Mouse (Mus musculus): ENCODE data around the gene Nsdhl.

GRCm38 (mm10) chrX:72982831-72983230 lies 64.5 kb downstream of the Nsdhl start:
- TF ChIP-seq POLR2A (IDR thresholded peaks at IDR 0.05; ENCODE audit: control insufficient read depth in 1 of 2, insufficient read depth in 1 of 2, low read depth in 1 of 2, low read length in 2 of 2, poor library complexity in 1 of 2) (no peak), E2F4 (IDR thresholded peaks at IDR 0.05; ENCODE audit: borderline replicate concordance, low read depth, low read length) (no peak), TCF12 (IDR thresholded peaks at IDR 0.05; ENCODE audit: low read depth, low read length) (no peak), RCOR1 (IDR thresholded peaks at IDR 0.05; ENCODE audit: low read depth, low read length) (no peak), CHD2 (IDR thresholded peaks at IDR 0.05; ENCODE audit: low read length) (no peak), MAZ (IDR thresholded peaks at IDR 0.05; ENCODE audit: low read depth, low read length) (no peak), USF1 (IDR thresholded peaks at IDR 0.05; ENCODE audit: low read depth, low read length) (no peak), RAD21 (IDR thresholded peaks at IDR 0.05; ENCODE audit: low read depth, low read length) (no peak), CTCF (IDR thresholded peaks at IDR 0.05 in 2 of 3, conservative IDR thresholded peaks at IDR 0.05 in 1 of 3; ENCODE audit: control insufficient read depth in 1 of 3, insufficient read depth in 1 of 3, low read depth in 2 of 3, low read length in 3 of 3, poor library complexity in 1 of 3, severe bottlenecking in 1 of 3) (no peak), NELFE (IDR thresholded peaks at IDR 0.05; ENCODE audit: low read depth, low read length) (no peak), GATA1 (IDR thresholded peaks at IDR 0.05; ENCODE audit: low read depth, low read length) (no peak), ELF1 (IDR thresholded peaks at IDR 0.05; ENCODE audit: low read depth, low read length) (no peak), EP300 (IDR thresholded peaks at IDR 0.05; ENCODE audit: low read depth in 1 of 2, low read length in 2 of 2) (no peak), MXI1 (IDR thresholded peaks at IDR 0.05; ENCODE audit: low read depth, low read length) (no peak)

All from MEL (cell line).